Mouse (Mus musculus) right cerebral cortex, postnatal 10 days (tissue): ENCODE measurements at regions not wholly inside any gene's neighbourhood (a gene's known extent, or its start where the extent isn't known, plus 50 kb on each side); places are given as distances from the start of the nearest gene placed in this dataset.

Experiments
- DNase-seq, 2 experiments: peaks; one replicate each; pipeline ENCODE4 v3.0.0; 2021; ENCODE audit warnings: low spot score in 2 of 2

DNA sequence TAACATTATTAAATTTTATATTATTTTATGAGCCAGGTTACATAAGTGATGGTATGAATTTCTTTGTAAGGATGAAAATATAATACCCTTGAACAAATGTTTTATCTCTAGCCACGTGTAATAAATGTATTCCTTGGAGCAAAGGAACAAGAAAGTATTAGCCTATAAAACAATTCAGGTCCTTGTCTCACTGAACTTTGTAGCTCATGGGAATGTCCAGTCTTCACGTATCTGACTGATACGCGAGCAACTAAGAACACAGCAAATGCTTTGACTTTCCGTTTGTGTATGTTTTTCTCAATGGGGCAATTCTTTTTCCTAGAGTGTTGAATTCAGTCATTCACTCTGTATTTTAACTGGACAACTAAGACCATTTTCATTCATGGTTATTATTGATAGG lies 216.9 kb upstream of the Mettl25 start:
- DNase-seq: no peak

DNA sequence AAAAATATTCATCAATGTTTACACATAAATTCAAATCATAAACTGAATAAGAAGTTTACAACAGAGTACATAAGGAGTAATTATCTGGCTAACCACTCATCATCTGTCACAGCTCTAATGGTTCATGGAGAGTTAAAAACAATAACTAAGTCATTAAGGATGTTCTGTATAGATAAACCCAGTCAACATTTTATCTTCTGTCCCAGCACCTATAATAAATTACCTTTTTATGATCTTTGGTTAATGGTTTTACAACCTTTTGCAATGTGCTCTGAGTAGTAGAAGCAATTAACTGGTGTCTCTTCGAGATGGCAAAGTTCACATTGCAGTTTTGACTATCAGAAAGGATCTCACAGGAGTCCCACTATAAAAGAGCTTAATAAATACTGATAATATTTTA lies 197.3 kb upstream of the Mettl25 start:
- no peak for DNase-seq

DNA sequence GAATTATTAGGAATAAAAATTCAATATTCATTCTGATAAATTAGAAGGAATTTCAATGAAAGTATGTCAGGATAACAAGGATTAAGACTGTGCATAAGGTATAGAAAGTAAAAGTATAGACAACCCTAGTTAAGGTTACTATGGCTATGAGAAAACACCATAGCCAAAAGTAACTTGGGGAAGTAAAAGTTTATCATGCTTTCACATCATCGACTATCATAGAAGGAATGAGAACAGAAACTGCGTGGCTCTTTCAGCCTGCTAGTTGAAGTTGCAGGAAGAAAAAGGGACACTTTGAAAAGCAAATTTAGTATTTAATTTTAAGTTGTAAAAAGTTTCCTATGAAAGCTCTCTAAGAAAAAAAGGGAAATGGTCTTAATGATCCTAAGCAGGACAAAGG lies 196.9 kb upstream of the Mettl25 start:
- DNase-seq: no peak

DNA sequence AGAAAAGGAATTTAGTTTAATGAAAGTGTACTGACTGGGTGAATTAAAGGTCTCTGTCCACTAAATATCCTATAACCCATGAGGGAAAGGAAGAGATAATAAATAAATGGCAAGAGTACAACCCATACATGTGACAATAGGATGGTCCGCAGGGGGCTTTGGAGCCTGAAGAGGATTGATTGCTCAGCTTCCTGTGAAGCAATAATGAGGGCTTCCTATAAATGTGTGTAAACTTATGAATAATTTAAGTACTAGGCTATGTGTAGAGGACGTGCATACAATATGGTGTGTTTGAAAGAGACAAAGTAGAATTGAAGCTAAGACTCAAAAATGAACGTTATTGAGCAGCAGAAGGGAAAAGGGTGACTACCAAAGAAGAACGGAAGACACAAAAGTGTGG lies 192.2 kb upstream of the Mettl25 start:
- no peak for DNase-seq

DNA sequence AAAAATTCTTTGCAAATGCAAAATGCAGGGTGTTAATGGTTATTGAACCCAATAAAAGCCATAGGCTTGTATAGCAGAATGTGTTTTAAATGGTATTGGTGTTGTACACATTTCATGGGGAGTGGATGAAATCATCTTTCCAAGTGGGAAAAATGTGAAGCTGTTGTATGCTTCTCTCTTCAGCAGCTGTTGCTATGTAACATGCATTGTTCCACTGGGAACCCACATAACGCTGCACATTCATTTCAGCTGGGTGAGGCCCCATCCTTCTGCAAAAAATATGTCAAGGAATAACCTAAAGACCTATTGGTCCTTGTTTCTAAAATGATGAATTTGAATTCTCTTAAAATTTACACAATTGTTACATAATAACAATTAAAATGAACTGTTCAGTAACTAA lies 183.5 kb upstream of the Mettl25 start:
- DNase-seq: no peak

DNA sequence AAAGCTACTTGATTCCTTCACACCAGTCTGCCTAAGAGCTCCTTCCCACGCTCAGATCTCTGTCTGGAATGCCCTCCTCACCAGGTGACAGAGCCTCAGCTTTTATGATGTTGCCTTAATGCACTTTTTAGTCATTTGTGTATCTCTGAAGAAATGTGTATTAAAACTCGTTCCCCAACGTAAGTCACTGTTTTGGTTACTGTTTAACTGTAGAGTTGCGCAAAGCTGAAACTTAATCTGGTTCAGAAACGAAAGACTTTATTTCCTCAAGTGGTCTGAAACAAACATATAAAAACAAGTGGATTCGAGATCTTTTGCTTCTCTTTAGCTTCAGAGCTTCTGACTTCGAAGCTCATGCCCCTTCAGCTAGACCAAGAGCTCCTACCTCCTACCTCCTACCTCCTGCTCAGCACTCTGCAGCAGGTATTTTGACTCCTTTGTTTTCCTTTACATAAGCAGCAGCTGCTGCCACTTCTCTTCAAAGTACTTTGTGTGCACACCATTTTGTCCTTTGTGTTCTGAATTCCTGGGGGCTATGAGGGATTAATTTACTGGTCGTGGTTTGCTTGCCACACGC lies 182.5 kb upstream of the Mettl25 start:
- DNase-seq: no peak

DNA sequence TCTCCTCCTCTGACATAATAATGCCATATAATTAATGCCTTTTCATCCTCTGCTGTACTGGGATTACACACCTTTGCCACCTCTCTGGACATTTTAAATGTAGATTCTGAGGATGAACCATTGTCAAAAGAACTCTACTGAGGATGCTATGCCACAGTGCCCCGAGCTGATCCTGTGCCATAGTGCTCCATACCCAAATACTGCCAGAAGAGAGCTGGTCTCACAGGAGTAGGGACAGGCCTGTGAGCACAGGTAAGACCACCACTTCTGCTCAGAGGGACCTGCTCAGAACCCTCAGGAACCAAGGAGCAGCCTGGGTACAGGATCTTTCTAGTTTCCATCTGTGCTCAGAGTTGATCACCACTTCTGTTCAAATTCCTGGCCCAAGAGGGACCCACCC lies 174.8 kb upstream of the Mettl25 start:
- DNase-seq: no peak

DNA sequence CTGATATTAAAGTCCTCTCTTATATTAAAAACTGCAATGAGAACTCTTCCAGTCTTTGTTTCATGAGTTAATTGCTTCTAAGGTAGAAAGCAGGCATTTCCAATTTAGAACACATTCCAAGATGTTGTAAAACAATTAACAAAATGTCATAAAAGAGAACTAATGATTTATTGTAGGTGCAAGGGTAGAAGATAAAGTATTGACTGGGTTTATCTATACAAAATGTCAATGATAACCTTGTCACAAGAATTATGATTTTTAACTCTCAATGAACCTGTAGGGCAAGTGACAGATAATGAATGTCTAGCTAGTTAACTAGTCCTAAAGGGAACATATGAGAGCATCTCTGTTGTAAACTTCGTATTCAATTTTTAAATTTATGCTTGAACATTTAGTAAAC lies 174.3 kb upstream of the Mettl25 start:
- DNase-seq: no peak

DNA sequence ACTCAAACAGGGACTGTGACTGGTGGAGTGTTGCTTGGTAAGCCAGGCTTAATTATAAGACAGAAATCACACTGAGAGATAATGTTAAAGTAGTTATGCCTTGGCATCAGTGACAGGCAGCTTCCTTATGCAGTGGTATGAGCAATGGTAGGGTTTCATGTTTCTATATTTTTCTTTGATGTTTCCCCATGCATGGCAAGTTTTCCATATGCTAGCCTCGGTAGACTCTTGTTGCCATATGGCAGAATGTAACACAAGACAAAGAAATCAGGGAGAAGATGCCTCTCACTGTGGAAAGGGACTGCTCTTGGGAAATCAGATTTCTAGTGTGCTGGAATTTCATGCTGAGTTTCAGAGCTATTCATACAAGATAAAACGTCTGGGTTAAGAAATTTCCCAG lies 169.0 kb upstream of the Mettl25 start:
- no peak for DNase-seq

DNA sequence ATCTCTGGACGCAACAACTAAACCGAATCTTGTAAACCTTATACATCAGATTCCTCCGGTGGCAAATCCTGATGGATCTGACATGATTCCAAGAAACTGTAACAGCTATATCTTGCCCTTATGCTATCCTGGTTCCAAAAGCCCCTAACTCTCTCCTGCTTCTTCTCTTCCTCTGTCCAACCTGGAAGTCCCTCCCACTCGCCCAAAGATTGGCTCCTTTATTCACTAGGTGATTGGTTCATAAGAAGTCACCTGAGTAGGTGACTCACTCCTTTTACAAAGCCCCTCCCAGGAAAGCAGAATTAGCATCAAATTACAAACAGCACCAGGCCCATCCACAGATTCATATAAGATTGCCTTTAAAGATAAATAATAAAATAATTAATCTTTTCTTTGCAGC lies 166.2 kb upstream of the Mettl25 start:
- DNase-seq: no peak

DNA sequence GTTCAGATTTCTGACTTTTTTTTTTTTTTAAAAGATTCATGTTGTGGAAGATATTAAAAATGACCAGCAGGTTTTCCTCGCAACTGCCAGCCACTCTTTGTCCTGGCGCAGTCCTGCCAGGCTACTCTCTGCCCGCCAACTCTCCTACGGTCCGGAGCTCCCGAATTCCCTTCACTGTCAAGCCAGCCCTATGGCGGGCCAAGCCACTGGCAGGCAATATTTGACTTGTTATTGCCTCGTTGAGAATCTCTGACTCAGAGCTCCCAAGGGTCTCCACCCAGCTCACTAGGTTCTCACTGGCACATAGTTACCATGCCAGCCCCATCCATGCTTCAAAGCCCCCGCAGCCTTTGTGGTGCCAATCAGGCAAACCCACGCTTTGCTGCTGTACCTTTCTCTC lies 165.7 kb upstream of the Mettl25 start:
- no peak for DNase-seq

DNA sequence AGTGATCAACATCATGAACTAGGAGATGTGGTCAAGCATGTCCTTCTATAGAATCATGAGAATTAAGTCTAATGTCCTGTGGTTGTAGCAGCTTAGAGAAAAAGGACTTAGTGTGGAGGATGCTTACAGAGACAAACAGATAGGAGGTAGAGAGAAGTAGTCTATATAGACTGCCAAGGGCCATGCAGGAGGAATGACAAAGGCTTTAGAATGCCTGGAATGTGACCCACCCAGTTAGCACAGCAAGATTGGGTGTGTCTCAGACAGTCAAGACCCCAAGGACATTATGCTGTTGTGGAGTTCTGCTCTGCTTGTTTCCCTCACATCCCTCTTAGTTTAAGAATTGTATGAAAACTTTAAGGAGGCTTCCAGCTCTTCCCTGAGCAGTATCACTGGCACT lies 164.9 kb upstream of the Mettl25 start:
- no peak for DNase-seq

DNA sequence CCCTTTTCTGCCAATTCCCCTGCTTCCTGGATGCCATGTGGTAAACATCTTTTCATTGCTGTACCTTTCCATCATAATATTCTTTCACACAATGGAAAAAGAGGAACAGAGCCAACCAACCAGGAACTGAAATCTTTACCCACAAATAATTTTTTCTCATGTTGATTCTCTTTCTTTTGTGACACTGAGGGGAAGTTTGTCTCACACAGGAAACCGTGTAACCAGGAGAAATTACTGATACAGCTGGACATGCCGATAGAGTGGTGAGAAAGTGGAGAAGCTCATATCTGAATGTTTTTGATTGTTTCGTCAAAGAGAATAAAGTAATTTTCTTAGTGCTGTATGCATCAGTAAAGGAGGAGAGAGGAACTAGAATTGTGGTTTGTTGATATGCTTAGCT lies 116.3 kb upstream of the Mettl25 start:
- DNase-seq: no peak

DNA sequence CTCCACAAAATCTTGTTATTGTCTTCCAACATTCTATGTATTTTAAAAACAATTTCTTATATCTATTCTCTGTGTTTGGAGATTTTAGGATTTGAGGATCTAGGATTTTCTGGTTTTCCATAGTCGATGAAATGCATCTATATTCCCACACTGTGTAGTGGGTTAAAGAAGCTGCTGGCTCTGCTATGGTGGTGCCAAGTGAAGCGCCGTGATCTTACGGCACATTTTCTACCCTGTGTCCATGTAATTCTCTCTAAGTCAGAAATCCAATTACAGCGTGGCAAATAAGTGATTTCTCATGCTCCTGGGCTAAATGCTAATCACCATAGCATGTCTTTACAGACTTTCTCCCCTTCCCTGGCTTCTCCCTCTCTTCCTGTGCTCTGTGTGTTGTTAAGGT lies 92.1 kb upstream of the Mettl25 start:
- DNase-seq: no peak

DNA sequence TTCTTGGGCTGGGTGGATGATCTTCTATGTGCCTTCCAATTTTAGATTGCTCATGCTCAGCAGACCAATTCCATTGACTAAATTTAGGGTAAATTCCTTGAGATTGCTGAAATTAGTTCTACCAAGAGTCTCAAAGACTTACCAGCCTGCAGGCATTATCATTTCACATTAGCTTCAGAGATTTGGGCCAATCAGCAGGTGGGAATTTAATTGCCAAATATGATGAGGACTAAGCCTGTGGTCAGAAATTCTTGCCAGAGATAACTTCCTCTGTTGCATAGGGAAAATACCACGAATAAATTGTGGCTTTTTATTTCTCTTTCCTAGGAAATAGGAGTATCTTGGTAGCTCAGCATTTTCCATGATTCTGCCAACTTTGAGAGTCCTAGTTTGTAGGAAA lies 91.6 kb upstream of the Mettl25 start:
- no peak for DNase-seq

DNA sequence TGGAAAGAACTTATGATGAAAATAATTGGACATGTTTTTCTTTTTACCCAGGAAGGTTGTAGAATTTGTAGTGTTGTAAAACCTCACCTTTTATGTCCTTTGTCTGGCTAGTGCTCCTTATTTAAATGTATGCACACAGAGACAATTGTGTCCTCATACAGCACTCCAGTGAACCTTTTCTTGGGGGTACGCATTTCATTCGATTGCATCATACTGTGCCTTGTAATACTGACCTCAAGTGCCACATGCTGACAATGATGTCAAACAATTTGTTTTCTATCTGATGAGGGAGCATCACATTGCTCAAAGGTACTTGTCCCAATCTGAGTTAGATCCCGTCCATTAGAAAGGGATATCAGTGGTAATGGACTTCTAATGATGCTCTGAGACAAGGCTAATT lies 86.4 kb upstream of the Mettl25 start:
- no peak for DNase-seq

DNA sequence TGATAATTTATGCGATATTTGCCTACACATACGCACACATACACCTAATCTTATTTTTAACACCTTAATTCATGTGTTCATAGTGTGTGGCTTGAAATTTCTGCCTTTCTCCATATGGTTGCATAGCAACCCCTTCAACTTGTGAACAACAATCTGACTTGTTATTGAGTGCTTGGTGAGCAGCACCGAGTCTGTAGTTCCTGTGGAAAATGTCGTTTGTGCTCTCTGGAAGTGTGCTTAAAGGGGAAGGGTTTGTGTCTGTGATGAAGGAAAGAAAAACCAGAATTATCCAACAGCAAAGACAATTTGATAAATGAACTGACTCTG lies 85.7 kb upstream of the Mettl25 start:
- no peak for DNase-seq

DNA sequence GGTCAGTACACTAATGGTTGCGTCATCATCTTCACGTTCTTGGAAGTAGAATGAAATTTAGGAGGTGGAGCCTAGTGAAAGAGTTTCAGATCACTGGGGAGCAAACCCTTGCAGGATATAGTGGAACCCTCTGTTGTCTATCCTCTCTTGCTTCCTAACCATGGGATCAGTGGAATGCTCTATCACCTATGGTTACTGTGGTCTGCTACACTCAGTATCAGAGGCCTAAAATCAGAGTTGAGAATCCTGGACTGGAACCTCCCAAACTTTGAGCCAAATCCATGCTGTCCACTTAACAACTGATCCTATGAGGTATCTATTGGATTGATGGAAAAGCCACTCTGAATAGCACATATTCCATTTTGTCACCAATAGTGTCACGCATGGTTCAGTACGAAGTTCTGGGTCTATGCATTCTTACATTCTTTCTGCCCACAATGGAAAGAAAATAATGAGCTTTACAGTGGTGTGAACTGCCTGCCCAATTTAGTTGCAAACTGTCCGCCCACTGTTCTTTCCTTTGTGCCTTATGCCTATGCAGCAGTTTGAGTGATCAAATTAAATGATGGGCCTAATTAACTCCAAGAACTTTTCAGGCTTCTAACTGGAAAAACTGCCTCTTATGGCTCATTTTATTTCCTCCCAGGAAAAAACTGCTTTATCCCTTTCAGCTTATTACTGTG lies 85.2 kb upstream of the Mettl25 start:
- peak; percentile 30 to 43 for DNase-seq

DNA sequence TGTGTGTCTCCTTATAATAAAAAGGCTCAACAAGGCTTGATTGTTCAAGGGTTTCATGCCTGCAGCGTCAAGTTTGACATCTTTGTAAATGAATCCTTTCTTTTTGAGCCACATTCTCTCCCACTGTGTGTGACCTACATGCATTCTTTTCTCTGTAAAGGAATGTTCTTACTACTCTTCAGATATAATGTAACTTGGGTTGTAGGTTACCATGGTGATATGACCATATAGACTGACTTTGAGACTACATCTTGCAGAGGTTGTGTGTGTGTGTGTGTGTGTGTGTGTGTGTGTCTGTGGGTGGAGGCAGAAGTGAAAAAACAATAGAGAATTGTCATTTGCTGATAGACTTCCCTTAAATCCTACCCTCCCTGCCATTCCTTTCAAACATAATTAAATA lies 58.5 kb upstream of the Mettl25 start:
- DNase-seq: no peak

DNA sequence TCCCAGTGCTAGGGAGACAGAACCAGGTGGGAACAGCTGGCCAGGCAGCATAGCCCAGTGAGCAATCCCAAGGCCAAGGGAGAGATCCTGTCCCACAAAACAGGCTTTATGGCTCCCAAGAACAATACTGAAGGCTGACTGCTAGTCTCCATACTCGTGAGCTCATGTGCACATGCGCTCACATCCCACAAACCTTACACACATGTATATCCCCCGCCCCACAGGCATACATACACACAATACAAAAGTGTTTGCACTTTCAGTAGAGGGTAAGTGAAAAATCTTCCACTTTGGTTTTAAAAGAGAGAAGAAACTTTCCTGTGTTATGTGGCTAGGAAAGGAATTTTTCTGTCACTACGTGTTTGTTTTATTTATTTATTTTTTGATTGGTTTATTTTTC lies 58.0 kb upstream of the Mettl25 start:
- DNase-seq: no peak
